Mouse (Mus musculus) heart, postnatal 0 days (tissue): ENCODE measurements around the gene Prdm2. TPM values are rescaled to one million over a fixed set of nuclear protein-coding genes. Genes with fewer than 3 reads are reported as not detected.

ENCODE experiments used
- ATAC-seq: fragments of 200-750 bp; cut with Nextera tagmentation; 2 replicates; pipeline ENCODE4 v1.8.0; 2017; ENCODE audit warnings: low read depth, moderate number of reproducible peaks, moderate library complexity; ENCODE audit not compliant: insufficient read depth
- DNase-seq: peaks from one replicate; pipeline ENCODE4 v3.0.0-alpha.2; 2016; ENCODE audit warnings: low spot score
- H3K27ac ChIP-seq: fragments of 300-500 bp; sonication (generic); 2 replicates; pipeline ENCODE4 v1.5.1; 2014; ENCODE audit warnings: low read depth, mild to moderate bottlenecking
- H3K27me3 ChIP-seq: fragments of 300-500 bp; sonication (generic); 2 replicates; pipeline ENCODE4 v1.6.1; 2014; ENCODE audit warnings: low read length, mixed read lengths; ENCODE audit not compliant: control insufficient read depth, insufficient read depth
- H3K36me3 ChIP-seq: fragments of 300-500 bp; sonication (generic); replicated peaks from 2 replicates; pipeline ENCODE4 v1.6.1; 2014; ENCODE audit warnings: low read length, mixed read lengths; ENCODE audit not compliant: control insufficient read depth, insufficient read depth
- H3K4me1 ChIP-seq: fragments of 300-500 bp; sonication (generic); 2 replicates; pipeline ENCODE4 v1.6.1; 2014; ENCODE audit warnings: antibody characterized with exemption; ENCODE audit not compliant: control insufficient read depth, insufficient read depth
- H3K4me2 ChIP-seq: fragments of 300-500 bp; sonication (generic); 2 replicates; pipeline ENCODE4 v1.6.1; 2014; ENCODE audit warnings: low read depth, mild to moderate bottlenecking, low read length, moderate library complexity
- H3K4me3 ChIP-seq: fragments of 300-500 bp; sonication (generic); 2 replicates; pipeline ENCODE4 v1.5.1; 2014; ENCODE audit warnings: low read depth, low read length
- H3K9ac ChIP-seq: fragments of 300-500 bp; sonication (generic); replicated peaks from 2 replicates; pipeline ENCODE4 v1.6.1; 2014; ENCODE audit warnings: low read depth, low read length, mixed read lengths
- H3K9me3 ChIP-seq: fragments of 300-500 bp; sonication (generic); replicated peaks from 2 replicates; pipeline ENCODE4 v1.6.1; 2016; ENCODE audit warnings: low read length; ENCODE audit not compliant: control insufficient read depth
- CTCF ChIP-seq: IDR thresholded peaks from 2 replicates; pipeline ENCODE4 v1.5.1; 2016; ENCODE audit warnings: antibody characterized with exemption, control low read depth, low read depth
- EP300 ChIP-seq: IDR thresholded peaks from 2 replicates; pipeline ENCODE4 v1.6.1; 2016; ENCODE audit warnings: antibody characterized with exemption, low read depth
- WGBS: fragments of 180-500 bp; shearing (Covaris S2); extraction: QIAGEN DNeasy Blood & Tissue Kit; methylation state at CpG from one replicate; pipeline ENCODE4 v1.1.7; 2014; 5-methylcytosine and 5-hydroxymethylcytosine counted together
- polyA plus RNA-seq: library from polyadenylated mRNA; unstranded; fragments of >200 nt; fragmentation: Nextera tagmentation; extraction: Ambion mirVana; gene quantifications from 2 replicates; pipeline ENCODE4 v1.2.1, GENCODE M21; 2015
- total RNA-seq: library from RNA; depleted of rRNA; stranded (reverse); fragments of >200 nt; gene quantifications from 2 replicates; pipeline ENCODE4 v1.2.3, GENCODE M21; 2014; ENCODE audit warnings: low replicate concordance

Gene Prdm2
- total and polyA plus RNA-seq, 2 experiments from 2014 or later: 5.5 to 5.8 TPM

- no peak overlapping the region for H3K27ac ChIP-seq
- WGBS: 59% methylated on average over 6 of the region's 6 CpGs
- TF ChIP-seq EP300: no peak
- no peak for TF ChIP-seq CTCF
- H3K9me3 ChIP-seq: no peaks in the 10 kb centered on the region
- 0 out of 2 replicates have a peak, but pooled peaks cover 4% of the 10 kb centered on the region for H3K36me3 ChIP-seq
- no peak overlapping the region for H3K4me2 ChIP-seq
- no peaks in the 10 kb centered on the region for H3K27me3 ChIP-seq
- no peak for ATAC-seq
- H3K4me1 ChIP-seq: peaks cover 29% of the 10 kb centered on the region
- no peak overlapping the region for H3K9ac ChIP-seq
- DNase-seq: no peak
- H3K4me3 ChIP-seq: no peak overlapping the region
Measured at GRCm38 (mm10) chr4:143154571-143154970, 58.2 kb downstream of the Prdm2 start.

DNA sequence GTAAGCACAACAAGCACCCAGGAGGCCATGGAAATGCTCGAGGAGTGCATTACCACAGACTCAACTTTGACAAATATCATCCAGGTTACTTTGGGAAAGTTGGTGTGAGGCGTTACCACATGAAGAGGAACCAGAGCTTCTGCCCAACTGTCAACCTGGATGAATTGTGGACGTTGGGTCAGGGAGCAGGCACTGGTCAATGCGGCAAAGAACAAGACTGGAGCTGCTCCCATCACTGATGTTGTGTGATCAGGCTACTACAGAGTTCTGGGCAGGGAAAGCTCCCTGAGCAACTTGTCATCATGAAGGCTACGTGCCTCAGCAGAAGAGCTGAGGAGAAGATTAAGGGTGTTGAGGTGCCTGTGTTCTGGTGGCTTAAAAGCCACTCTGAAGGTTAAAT is 60.2 kb downstream of the Prdm2 start:
- 84% methylated on average over 5 of the region's 5 CpGs for WGBS
- no peak for DNase-seq

GRCm38 (mm10) chr4:143151267-143151666 is 61.5 kb downstream of the Prdm2 start:
- WGBS: 57% methylated on average over 1 of the region's 1 CpGs
- TF ChIP-seq CTCF (peak; percentile 41), EP300 (no peak)
- Histone ChIP-seq H3K27me3 (no peaks in the 10 kb centered on the region), H3K27ac (no peak overlapping the region), H3K4me1 (peaks cover 30% of the 10 kb centered on the region), H3K9me3 (no peaks in the 10 kb centered on the region), H3K4me2 (no peak overlapping the region), H3K36me3 (0 out of 2 replicates have a peak, but pooled peaks cover 4% of the 10 kb centered on the region), H3K4me3 (no peak overlapping the region), H3K9ac (no peak overlapping the region)
- DNase-seq (no peak), ATAC-seq (no peak)

More for the DNA sequence above, 60.2 kb downstream of the Prdm2 start:
- Histone ChIP-seq H3K36me3 (0 out of 2 replicates have a peak, but pooled peaks cover 4% of the 10 kb centered on the region), H3K4me1 (peaks cover 20% of the 10 kb centered on the region), H3K27me3 (no peaks in the 10 kb centered on the region), H3K4me2 (no peak overlapping the region), H3K9ac (no peak overlapping the region), H3K4me3 (no peak overlapping the region), H3K27ac (no peak overlapping the region), H3K9me3 (no peaks in the 10 kb centered on the region)
- no peak for TF ChIP-seq CTCF
- TF ChIP-seq EP300: no peak
- no peak for ATAC-seq

DNA sequence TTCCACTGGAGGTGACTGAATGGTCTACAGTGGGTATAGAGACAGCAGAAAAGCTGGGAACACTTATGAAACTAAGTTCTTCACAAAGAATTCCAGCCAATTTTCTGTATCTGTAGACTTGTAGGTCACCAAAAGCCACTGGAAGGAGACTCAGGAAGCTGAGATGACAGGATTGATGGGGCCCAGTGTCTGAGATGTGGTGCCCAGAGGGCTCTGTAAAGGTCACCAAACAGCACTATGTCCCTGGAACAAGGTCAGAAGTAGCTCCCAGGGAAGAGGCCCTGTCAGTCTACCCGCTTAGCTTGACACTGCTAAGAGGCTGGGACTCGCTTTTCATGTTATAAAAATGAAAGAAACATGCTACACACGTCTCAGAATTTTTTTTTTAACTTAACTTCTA is 65.1 kb downstream of the Prdm2 start:
- no peak for ATAC-seq
- Histone ChIP-seq H3K36me3 (no peaks in the 10 kb centered on the region), H3K4me2 (no peak overlapping the region), H3K4me3 (no peak overlapping the region), H3K9ac (no peak overlapping the region), H3K27ac (no peak overlapping the region), H3K27me3 (no peaks in the 10 kb centered on the region), H3K4me1 (peaks cover 28% of the 10 kb centered on the region), H3K9me3 (no peaks in the 10 kb centered on the region)
- DNase-seq: no peak
- TF ChIP-seq CTCF (no peak), EP300 (no peak)
- WGBS: 55% methylated on average over 3 of the region's 3 CpGs

- no peak for ATAC-seq
- peaks cover 31% of the 10 kb centered on the region for H3K36me3 ChIP-seq
- TF ChIP-seq CTCF (no peak), EP300 (no peak)
- H3K4me1 ChIP-seq: peaks cover 28% of the 10 kb centered on the region
- DNase-seq: peak; percentile 28
- WGBS: 34% methylated on average over 7 of the region's 7 CpGs
- no peaks in the 10 kb centered on the region for H3K27me3 ChIP-seq
- no peak overlapping the region for H3K9ac ChIP-seq
- no peaks in the 10 kb centered on the region for H3K9me3 ChIP-seq
- H3K4me2 ChIP-seq: no peak overlapping the region
- no peak overlapping the region for H3K27ac ChIP-seq
- H3K4me3 ChIP-seq: no peak overlapping the region
Measured at GRCm38 (mm10) chr4:143143615-143144014, 69.2 kb downstream of the Prdm2 start.

DNA sequence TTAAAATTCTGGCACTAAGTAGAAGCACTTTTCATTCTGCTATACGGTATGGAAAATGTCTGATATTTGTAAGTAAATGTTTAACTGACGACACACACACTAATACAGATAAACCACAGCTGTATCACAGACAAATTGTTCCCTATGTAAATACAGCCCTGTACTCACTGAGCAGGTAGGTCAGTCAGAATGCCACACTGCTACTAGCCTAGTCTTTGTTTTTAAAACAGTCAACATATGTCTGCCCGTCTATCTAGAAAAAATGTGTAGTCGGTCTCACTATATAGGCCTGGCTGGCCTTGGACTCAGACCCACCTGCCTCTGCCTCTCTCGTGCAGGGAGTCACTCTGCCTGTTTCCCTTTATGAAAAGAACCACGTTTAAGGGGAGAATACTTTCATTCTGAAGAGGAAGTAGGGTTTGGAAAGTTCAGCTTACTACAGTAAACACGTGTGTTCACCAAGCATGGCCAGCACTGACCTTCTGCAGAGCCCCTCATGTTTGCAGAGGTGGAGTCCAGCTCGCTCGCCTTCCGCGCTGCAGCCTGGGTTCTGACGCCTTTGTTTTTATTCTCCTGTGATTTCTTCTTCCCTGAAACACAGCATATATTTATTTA is 71.0 kb downstream of the Prdm2 start:
- H3K9ac ChIP-seq: no peak overlapping the region
- no peak overlapping the region for H3K27ac ChIP-seq
- H3K4me1 ChIP-seq: peaks cover 13% of the 10 kb centered on the region; the same call in 1 of the 2 replicates
- no peak overlapping the region for H3K4me3 ChIP-seq
- H3K27me3 ChIP-seq: no peaks in the 10 kb centered on the region
- H3K9me3 ChIP-seq: no peaks in the 10 kb centered on the region
- ATAC-seq (no peak), DNase-seq (no peak)
- WGBS: 76% methylated on average over 12 of the region's 12 CpGs
- TF ChIP-seq EP300 (no peak), CTCF (no peak)
- no peak overlapping the region for H3K4me2 ChIP-seq
- peaks cover 31% of the 10 kb centered on the region for H3K36me3 ChIP-seq
